In the genomic region with DNA sequence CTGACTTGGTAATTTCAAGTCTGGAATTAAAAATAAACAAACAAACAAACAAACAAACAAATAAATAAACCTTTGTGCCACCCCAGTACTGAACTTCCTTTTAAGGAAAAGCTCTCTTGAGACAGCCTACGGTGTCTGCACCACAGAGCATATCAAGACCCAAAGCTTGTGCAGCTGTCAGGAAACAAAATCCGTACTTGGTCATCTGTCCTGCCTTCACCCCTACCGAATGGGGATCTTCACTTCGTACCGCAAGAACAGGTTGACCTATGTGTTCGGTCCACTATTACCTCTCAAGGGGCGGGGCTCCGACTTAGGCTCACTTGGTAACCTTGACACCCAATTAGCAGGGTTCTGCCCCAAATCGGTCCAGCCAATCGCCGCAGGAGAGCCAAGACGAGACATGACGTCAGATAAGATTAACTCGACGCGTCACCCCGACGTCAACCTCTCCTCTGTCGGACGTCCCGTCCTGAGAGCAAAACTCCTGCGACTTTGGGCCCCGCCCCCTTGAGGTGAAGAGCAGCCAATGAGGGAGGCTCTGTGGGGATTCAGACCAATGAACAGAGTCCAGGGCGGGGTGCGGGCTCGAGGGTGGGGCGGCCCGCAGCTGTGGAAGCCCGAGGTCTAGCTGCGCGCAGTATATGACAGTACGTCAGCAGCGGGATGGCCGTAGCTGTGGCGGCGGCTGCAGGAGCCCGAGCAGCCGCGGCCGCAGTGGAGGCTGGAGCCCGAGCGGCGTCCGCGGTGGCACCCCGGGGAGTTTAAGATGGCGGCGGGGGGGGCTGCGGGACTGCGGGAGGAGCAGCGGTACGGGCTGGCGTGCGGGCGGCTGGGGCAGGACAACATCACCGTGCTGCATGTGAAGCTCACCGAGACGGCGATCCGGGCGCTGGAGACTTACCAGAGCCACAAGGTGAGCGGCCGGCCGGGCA, we compare ENCODE assay signal across 8 mouse cellular contexts. TPM values are rescaled to one million over a fixed set of nuclear protein-coding genes. Genes with fewer than 3 reads are reported as not detected.
DNase-seq lines count a peak whose midpoint lies in the region; ATAC-seq and TF ChIP-seq lines count a peak whose summit lies in the region.

No protein-coding gene starts in this region.

- peak; percentile 66 to 73 for DNase-seq in CD8-positive naive resting alpha-beta T cell, adult 2 months (ENCODE audit: low read depth in 2 of 2, low spot score in 2 of 2)
- peak; percentile 99 for DNase-seq in c-Kit-positive CD71-positive TER-119-negative erythroid progenitor cells, embryonic 14.5 days (ENCODE audit: low read depth)
- DNase-seq in forebrain, embryonic 11.5 days (ENCODE audit: low spot score), result peak; percentile 93
- peak; percentile 98 for DNase-seq in kidney, postnatal 36 days

- peak overlapping the region; percentile 70 for H3K4me3 ChIP-seq in forebrain, embryonic 11.5 days (ENCODE audit: low read depth, low read length)
- H3K4me3 ChIP-seq in heart, embryonic 16.5 days (ENCODE audit: low read length), result peak overlapping the region; percentile 85
- peak overlapping the region; percentile 95 for H3K4me3 ChIP-seq in liver, embryonic 15.5 days (replicated peaks)
- H3K4me3 ChIP-seq in neural tube, embryonic 13.5 days, result peak overlapping the region; percentile 65
- peak overlapping the region; percentile 94 for H3K4me3 ChIP-seq in testis, adult 2 months (ENCODE audit: control insufficient read depth, low read depth, low read length)

- peak; percentile 100 for ATAC-seq in forebrain, embryonic 11.5 days (replicated peaks; ENCODE audit: low FRiP score)
- ATAC-seq in heart, embryonic 16.5 days (replicated peaks; ENCODE audit: extremely low read depth, insufficient read depth, low FRiP score), result peak; percentile 99
- peak; percentile 99 for ATAC-seq in liver, embryonic 15.5 days (ENCODE audit: insufficient read depth)
- ATAC-seq in neural tube, embryonic 13.5 days (ENCODE audit: low read depth), result peak; percentile 100

- H3K9ac ChIP-seq in forebrain, embryonic 11.5 days (ENCODE audit: low read length), result peak overlapping the region; percentile 53
- peak overlapping the region; percentile 86 for H3K9ac ChIP-seq in heart, embryonic 16.5 days (ENCODE audit: low read length)
- H3K9ac ChIP-seq in liver, embryonic 15.5 days, result peak overlapping the region; percentile 99
- peak overlapping the region; percentile 78 for H3K9ac ChIP-seq in neural tube, embryonic 13.5 days

- H3K27ac ChIP-seq in forebrain, embryonic 11.5 days (ENCODE audit: low read depth, low read length), result no peak overlapping the region
- H3K27ac ChIP-seq in heart, embryonic 16.5 days (ENCODE audit: low read length), result peak overlapping the region; percentile 79
- peak overlapping the region; percentile 93 for H3K27ac ChIP-seq in liver, embryonic 15.5 days (replicated peaks)
- peak overlapping the region; percentile 66 for H3K27ac ChIP-seq in neural tube, embryonic 13.5 days (replicated peaks)
- H3K27ac ChIP-seq in testis, adult 2 months (ENCODE audit: control insufficient read depth, insufficient read depth, low read depth, low read length), result peak overlapping the region; percentile 66

- peak; percentile 46; the same call in 1 of the 2 replicates for TF ChIP-seq POLR2A in testis, adult 2 months (IDR thresholded peaks at IDR 0.05; ENCODE audit: control insufficient read depth, low read depth, low read length)

- H3K4me1 ChIP-seq in forebrain, embryonic 11.5 days (replicated peaks; ENCODE audit: control insufficient read depth, insufficient read depth, low read length), result no peaks in the 10 kb centered on the region; the same call in 1 of the 2 replicates
- peaks cover 10% of the 10 kb centered on the region for H3K4me1 ChIP-seq in heart, embryonic 16.5 days (ENCODE audit: control insufficient read depth, insufficient read depth, low read length)
- H3K4me1 ChIP-seq in liver, embryonic 15.5 days (replicated peaks), result peaks cover 41% of the 10 kb centered on the region
- H3K4me1 ChIP-seq in neural tube, embryonic 13.5 days (replicated peaks), result peaks cover 17% of the 10 kb centered on the region
- H3K4me1 ChIP-seq in testis, adult 2 months (ENCODE audit: control insufficient read depth, insufficient read depth, low read length), result peaks cover 2% of the 10 kb centered on the region

- H3K36me3 ChIP-seq in forebrain, embryonic 11.5 days (ENCODE audit: control insufficient read depth, insufficient read depth, low read length), result no peaks in the 10 kb centered on the region
- no peaks in the 10 kb centered on the region for H3K36me3 ChIP-seq in heart, embryonic 16.5 days (ENCODE audit: control insufficient read depth, insufficient read depth)
- H3K36me3 ChIP-seq in liver, embryonic 15.5 days (replicated peaks), result 0 out of 2 replicates have a peak, but pooled peaks cover 6% of the 10 kb centered on the region
- H3K36me3 ChIP-seq in neural tube, embryonic 13.5 days, result no peaks in the 10 kb centered on the region
- no peaks in the 10 kb centered on the region for H3K36me3 ChIP-seq in testis, adult 2 months (ENCODE audit: control insufficient read depth, insufficient read depth, low read length)

- H3K4me2 ChIP-seq in forebrain, embryonic 11.5 days (ENCODE audit: low read depth, low read length, severe bottlenecking), result peak overlapping the region; percentile 56
- H3K4me2 ChIP-seq in heart, embryonic 16.5 days (ENCODE audit: low read depth, low read length), result peak overlapping the region; percentile 68
- H3K4me2 ChIP-seq in liver, embryonic 15.5 days, result peak overlapping the region; percentile 72
- peak overlapping the region; percentile 71 for H3K4me2 ChIP-seq in neural tube, embryonic 13.5 days

- peaks cover 3% of the 10 kb centered on the region; the same call in 1 of the 2 replicates for H3K27me3 ChIP-seq in forebrain, embryonic 11.5 days (ENCODE audit: control insufficient read depth, insufficient read depth, low read length)
- no peaks in the 10 kb centered on the region for H3K27me3 ChIP-seq in heart, embryonic 16.5 days (ENCODE audit: control insufficient read depth, insufficient read depth, low read length)
- no peaks in the 10 kb centered on the region for H3K27me3 ChIP-seq in liver, embryonic 15.5 days
- peaks cover 14% of the 10 kb centered on the region for H3K27me3 ChIP-seq in neural tube, embryonic 13.5 days
- no peaks in the 10 kb centered on the region for H3K27me3 ChIP-seq in testis, adult 2 months (ENCODE audit: control insufficient read depth, insufficient read depth, low read length)

- 8% methylated on average over 60 of the region's 64 CpGs for WGBS in forebrain, embryonic 11.5 days
- WGBS in heart, embryonic 16.5 days, result 5% methylated on average over 63 of the region's 64 CpGs
- WGBS in liver, embryonic 15.5 days (ENCODE audit: insufficient replicate concordance), result 5% methylated on average over 64 of the region's 64 CpGs
- WGBS in neural tube, embryonic 13.5 days, result 6% methylated on average over 62 of the region's 64 CpGs

- TF ChIP-seq CTCF in testis, adult 2 months (IDR thresholded peaks at IDR 0.05; ENCODE audit: control insufficient read depth, insufficient read depth, insufficient replicate concordance, low read depth, low read length), result no peak

- H3K9me3 ChIP-seq in forebrain, embryonic 11.5 days (ENCODE audit: control insufficient read depth, low read length), result no peaks in the 10 kb centered on the region
- H3K9me3 ChIP-seq in heart, embryonic 16.5 days (replicated peaks; ENCODE audit: control insufficient read depth, low read length), result no peaks in the 10 kb centered on the region
- no peaks in the 10 kb centered on the region for H3K9me3 ChIP-seq in liver, embryonic 15.5 days (replicated peaks)
- H3K9me3 ChIP-seq in neural tube, embryonic 13.5 days, result no peaks in the 10 kb centered on the region

RNA-seq across cellular contexts. Expression of gene Ell2, which starts 0.6 kb away (rescaled TPM):
- polyA plus RNA-seq in forebrain, embryonic 11.5 days (2014; fragmentation: Nextera tagmentation; extraction: Ambion mirVana), result 3.3 and 3.5 TPM in 2 replicates
- 3.8 and 5.2 TPM in 2 replicates for polyA plus RNA-seq in heart, embryonic 16.5 days (2015; fragmentation: Nextera tagmentation; extraction: Ambion mirVana)
- 34.0 and 34.2 TPM in 2 replicates for polyA plus RNA-seq in liver, embryonic 15.5 days (2015; fragmentation: Nextera tagmentation; extraction: Ambion mirVana)
- 2.4 and 2.8 TPM in 2 replicates for polyA plus RNA-seq in neural tube, embryonic 13.5 days (2015; fragmentation: Nextera tagmentation; extraction: Ambion mirVana)
- polyA plus RNA-seq in testis, adult 2 months (2012; rRNA removed), result 17.7 and 28.9 TPM in 2 replicates
